Comparison of ENCODE assay signal across 20 mouse cellular contexts in genomic region chr19:53993860-53994259, GRCm38 (mm10).
"Had no signal": no experiment of that assay in that cellular context is flagged by ENCODE, and none has a peak within 500 bp of the region (broad histone marks: within the 10 kb centered on the region; RNA-seq: fewer than 3 reads in every experiment).

No protein-coding gene starts in this region.

- H3K27me3 ChIP-seq: embryonic facial prominence, embryonic 12.5 days; embryonic facial prominence, embryonic 13.5 days; embryonic facial prominence, embryonic 15.5 days; forebrain, embryonic 12.5 days; forebrain, embryonic 13.5 days; forebrain, embryonic 15.5 days had no signal

- DNase-seq: cerebellum, postnatal 36 days; embryo, embryonic 11 days; forebrain, postnatal 0 days; gastrocnemius, adult 2 months; gastrocnemius, postnatal 10 days; gastrocnemius, postnatal 14 days; gastrocnemius, postnatal 25 days; gastrocnemius, postnatal 36 days; heart, adult 11 months; heart, adult 18-20 months; heart, adult 2 months had no signal

- H3K27ac ChIP-seq: embryonic facial prominence, embryonic 10.5 days; embryonic facial prominence, embryonic 12.5 days; embryonic facial prominence, embryonic 13.5 days; embryonic facial prominence, embryonic 15.5 days; forebrain, embryonic 10.5 days; forebrain, embryonic 12.5 days; forebrain, embryonic 13.5 days; forebrain, embryonic 15.5 days; gastrocnemius, adult 2 months; heart, adult 2 months had no signal

- H3K4me3 ChIP-seq: embryonic facial prominence, embryonic 10.5 days; embryonic facial prominence, embryonic 12.5 days; embryonic facial prominence, embryonic 13.5 days; embryonic facial prominence, embryonic 15.5 days; erythroblast, embryonic 14.5 days; forebrain, embryonic 10.5 days; forebrain, embryonic 12.5 days; forebrain, embryonic 13.5 days; forebrain, embryonic 15.5 days; gastrocnemius, adult 2 months; heart, adult 2 months had no signal

- H3K9me3 ChIP-seq: embryonic facial prominence, embryonic 10.5 days; embryonic facial prominence, embryonic 12.5 days; embryonic facial prominence, embryonic 13.5 days; embryonic facial prominence, embryonic 15.5 days; forebrain, embryonic 10.5 days; forebrain, embryonic 12.5 days; forebrain, embryonic 13.5 days; forebrain, embryonic 15.5 days had no signal

- H3K9ac ChIP-seq: embryonic facial prominence, embryonic 12.5 days; embryonic facial prominence, embryonic 13.5 days; embryonic facial prominence, embryonic 15.5 days; forebrain, embryonic 12.5 days; forebrain, embryonic 13.5 days; forebrain, embryonic 15.5 days; forebrain, postnatal 0 days had no signal

- H3K4me2 ChIP-seq: embryonic facial prominence, embryonic 12.5 days; embryonic facial prominence, embryonic 13.5 days; embryonic facial prominence, embryonic 15.5 days; forebrain, embryonic 12.5 days; forebrain, embryonic 13.5 days; forebrain, embryonic 15.5 days had no signal

- H3K36me3 ChIP-seq: embryonic facial prominence, embryonic 12.5 days; embryonic facial prominence, embryonic 15.5 days had no signal

- H3K4me1 ChIP-seq: embryonic facial prominence, embryonic 15.5 days had no signal
